Mouse (Mus musculus) leukemia stem cell, adult 10-12 weeks (primary cell): ENCODE results near the gene Gm3618. TPM values are rescaled to one million over a fixed set of nuclear protein-coding genes. Genes with fewer than 3 reads are reported as not detected.

Source experiments
- polyA plus RNA-seq: library from polyadenylated mRNA; stranded (reverse); fragments of >175 nt; gene quantifications from 2 replicates; pipeline ENCODE4 v1.2.3, GENCODE M21; 2012; ENCODE audit warnings: low replicate concordance

Gm3618 gene
- polyA plus RNA-seq = not detected in 2 replicates

DNA sequence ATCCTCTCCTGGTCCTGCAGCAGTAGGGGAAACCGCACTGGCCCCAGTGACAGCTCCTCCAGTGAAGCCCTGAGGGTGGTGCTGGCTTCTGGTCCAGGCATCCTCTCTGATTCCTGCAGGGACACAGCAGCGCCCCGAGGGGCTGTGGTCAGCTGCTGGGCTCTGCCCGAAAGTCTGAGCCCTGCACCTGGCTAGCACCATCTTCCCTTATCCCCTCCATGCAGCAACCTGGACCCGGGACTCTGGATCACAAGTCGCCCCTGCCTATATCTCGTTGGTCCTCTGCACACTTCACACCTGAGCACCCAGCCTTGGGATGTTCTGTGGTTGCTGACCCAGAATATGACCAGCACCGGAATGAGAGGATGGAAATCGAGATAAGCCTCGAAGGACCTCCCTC lies at the start of gene Gm3618:
Gene Gm3618 (minus strand): TSS at position 101 of the 400 bp plus-strand sequence.

DNA sequence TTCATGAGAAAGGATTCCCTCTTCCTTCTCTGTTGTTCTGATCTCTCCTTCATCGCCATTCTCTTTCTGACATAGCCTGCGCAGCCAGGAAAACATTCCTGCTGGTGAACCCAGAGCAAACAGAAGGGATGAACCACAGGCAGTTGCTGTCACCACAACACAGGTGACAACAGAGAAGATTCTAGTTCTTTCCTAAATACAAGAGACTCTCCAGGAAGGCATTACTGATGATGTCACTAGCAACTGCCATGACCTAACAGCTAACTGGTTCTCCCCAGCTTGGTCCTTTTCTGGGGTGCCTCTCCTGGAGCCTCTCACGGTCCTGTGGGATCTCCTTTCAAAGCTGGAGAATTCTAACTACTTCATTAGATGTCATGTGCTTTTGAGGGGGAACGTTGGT lies 46.7 kb upstream of the Gm3618 start, which contains the start of gene Gm16440:
Gene Gm16440 (minus strand): TSS at position 101 of the 400 bp plus-strand sequence.

GRCm38 (mm10) chr14:6304743-6305142 lies 38.7 kb downstream of the Gm3618 start, which contains the start of gene Gm21103:
Gm21103 (minus strand) TSS chr14:6304843.

GRCm38 (mm10) chr14:6286931-6287715 lies 56.4 kb downstream of the Gm3618 start, which contains the start of gene Gm3411:
Gm3411 (minus strand) TSS chr14:6287250.

Other genes with a start within 250 kb of the Gm3618 start
- not detected in 2 replicates for gene Gm8206, start 249.7 kb downstream of the Gm3618 start, polyA plus RNA-seq
- not detected in 2 replicates for gene Gm3468, start 235.0 kb downstream of the Gm3618 start, polyA plus RNA-seq
- not detected in 2 replicates for gene Gm3476, start 217.9 kb downstream of the Gm3618 start, polyA plus RNA-seq
- gene Gm21560, start 124.4 kb downstream of the Gm3618 start, polyA plus RNA-seq = not detected in 2 replicates
- not detected in 2 replicates for gene Gm3411, start 56.4 kb downstream of the Gm3618 start, polyA plus RNA-seq
- gene Gm21103, start 38.8 kb downstream of the Gm3618 start, polyA plus RNA-seq = not detected in 2 replicates
- gene Gm16440, start 46.6 kb upstream of the Gm3618 start, polyA plus RNA-seq = not detected in 2 replicates
- gene Gm3591, start 68.8 kb upstream of the Gm3618 start, polyA plus RNA-seq = not detected in 2 replicates
- not detected in 2 replicates for gene Gm3594, start 100.9 kb upstream of the Gm3618 start, polyA plus RNA-seq
- gene Gm8356, start 193.6 kb upstream of the Gm3618 start, polyA plus RNA-seq = not detected in 2 replicates
- gene Gm3629, start 246.9 kb upstream of the Gm3618 start, polyA plus RNA-seq = not detected in 2 replicates